In the genomic region with DNA sequence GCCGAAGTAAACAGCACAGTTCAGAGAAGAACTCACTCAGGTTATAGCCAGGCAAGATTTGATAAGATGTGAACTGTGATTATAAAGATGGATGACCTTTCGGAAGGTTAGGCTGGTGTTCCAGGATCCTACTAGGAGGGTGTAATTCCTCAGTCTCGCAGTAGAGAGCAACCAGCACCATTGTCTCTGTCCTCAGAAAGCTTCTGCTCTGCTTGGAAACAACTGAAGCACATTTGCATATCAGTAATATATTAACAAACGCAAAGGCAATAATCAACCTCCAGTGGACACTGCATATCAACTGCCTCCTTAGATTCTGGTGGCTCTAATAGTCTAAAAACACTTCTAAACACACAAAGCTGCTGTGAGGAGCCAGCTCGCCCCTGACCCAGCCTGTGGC, we compare ENCODE assay signal across 17 mouse cellular contexts. TPM values are rescaled to one million over a fixed set of nuclear protein-coding genes. Genes with fewer than 3 reads are reported as not detected.
DNase-seq lines count a peak whose midpoint lies in the region; ATAC-seq and TF ChIP-seq lines count a peak whose summit lies in the region.
"Had no signal": no experiment of that assay in that cellular context is flagged by ENCODE, and none has a peak within 500 bp of the region (broad histone marks: within the 10 kb centered on the region; RNA-seq: fewer than 3 reads in every experiment).

No protein-coding gene starts in this region.

- no peak overlapping the region for H3K4me3 ChIP-seq in kidney, adult 2 months (ENCODE audit: insufficient read depth, low read depth, low read length)
- no peak overlapping the region for H3K4me3 ChIP-seq in intestine, postnatal 0 days (ENCODE audit: low read depth, low read length)
- H3K4me3 ChIP-seq in megakaryocyte, embryonic 14.5 days (replicated peaks): peak overlapping the region; percentile 6
- no peak overlapping the region for H3K4me3 ChIP-seq in forebrain, embryonic 11.5 days (ENCODE audit: low read depth, low read length)
- H3K4me3 ChIP-seq: embryonic facial prominence, embryonic 15.5 days; forebrain, embryonic 12.5 days; limb, embryonic 12.5 days had no signal

- no peaks in the 10 kb centered on the region for H3K9me3 ChIP-seq in intestine, postnatal 0 days (ENCODE audit: control insufficient read depth)
- no peaks in the 10 kb centered on the region for H3K9me3 ChIP-seq in megakaryocyte, embryonic 14.5 days
- no peaks in the 10 kb centered on the region for H3K9me3 ChIP-seq in forebrain, embryonic 11.5 days (ENCODE audit: control insufficient read depth, low read length)
- H3K9me3 ChIP-seq: embryonic facial prominence, embryonic 15.5 days; forebrain, embryonic 12.5 days; G1E; limb, embryonic 12.5 days had no signal

- peak overlapping the region; percentile 32 for H3K27ac ChIP-seq in kidney, adult 2 months (ENCODE audit: insufficient read depth, low read depth, low read length)
- H3K27ac ChIP-seq in intestine, postnatal 0 days (ENCODE audit: low read depth, low read length): peak overlapping the region; percentile 47; the same call in 1 of the 2 replicates
- H3K27ac ChIP-seq in forebrain, embryonic 11.5 days (ENCODE audit: low read depth, low read length): no peak overlapping the region
- H3K27ac ChIP-seq: embryonic facial prominence, embryonic 15.5 days; forebrain, embryonic 12.5 days; limb, embryonic 12.5 days had no signal

- no peak for TF ChIP-seq POLR2A in kidney, adult 2 months (IDR thresholded peaks at IDR 0.05; ENCODE audit: low read depth, low read length)

- H3K4me1 ChIP-seq in kidney, adult 2 months (ENCODE audit: control insufficient read depth, insufficient read depth, low read length): peaks cover 25% of the 10 kb centered on the region
- no peaks in the 10 kb centered on the region for H3K4me1 ChIP-seq in intestine, postnatal 0 days (replicated peaks; ENCODE audit: control insufficient read depth, insufficient read depth, low read length)
- H3K4me1 ChIP-seq in megakaryocyte, embryonic 14.5 days: peaks cover 95% of the 10 kb centered on the region
- no peaks in the 10 kb centered on the region for H3K4me1 ChIP-seq in forebrain, embryonic 11.5 days (replicated peaks; ENCODE audit: control insufficient read depth, insufficient read depth, low read length)
- H3K4me1 ChIP-seq: forebrain, embryonic 12.5 days had no signal

- H3K36me3 ChIP-seq in kidney, adult 2 months (ENCODE audit: control insufficient read depth, insufficient read depth, low read length): no peaks in the 10 kb centered on the region
- no peaks in the 10 kb centered on the region for H3K36me3 ChIP-seq in intestine, postnatal 0 days (ENCODE audit: control insufficient read depth, insufficient read depth)
- H3K36me3 ChIP-seq in megakaryocyte, embryonic 14.5 days (replicated peaks; ENCODE audit: low read length): peaks cover 67% of the 10 kb centered on the region
- no peaks in the 10 kb centered on the region for H3K36me3 ChIP-seq in forebrain, embryonic 11.5 days (ENCODE audit: control insufficient read depth, insufficient read depth, low read length)
- H3K36me3 ChIP-seq: embryonic facial prominence, embryonic 15.5 days; forebrain, embryonic 12.5 days had no signal

- in situ Hi-C loops in Patski (cut with MboI; ENCODE audit: low pct_unique_long_range_greater_than_20kb): no loop called here

- no peak for ATAC-seq in Patski
- peak; percentile 47; the same call in 1 of the 2 replicates for ATAC-seq in intestine, postnatal 0 days
- ATAC-seq in forebrain, embryonic 11.5 days (replicated peaks; ENCODE audit: low FRiP score): no peak

- peak overlapping the region; percentile 37; the same call in 1 of the 2 replicates for H3K4me2 ChIP-seq in intestine, postnatal 0 days (replicated peaks; ENCODE audit: low read depth)
- no peak overlapping the region for H3K4me2 ChIP-seq in forebrain, embryonic 11.5 days (ENCODE audit: low read depth, low read length, severe bottlenecking)
- H3K4me2 ChIP-seq: embryonic facial prominence, embryonic 15.5 days; forebrain, embryonic 12.5 days; heart, embryonic 11.5 days; limb, embryonic 12.5 days had no signal

- TF ChIP-seq CTCF in kidney, adult 2 months (conservative IDR thresholded peaks at IDR 0.05; ENCODE audit: insufficient read depth, insufficient read length, low read depth, low read length): peak; percentile 59
- TF ChIP-seq CTCF in Patski (IDR thresholded peaks at IDR 0.05): peak; percentile 30
- peak; percentile 70 for TF ChIP-seq CTCF in intestine, postnatal 0 days (IDR thresholded peaks at IDR 0.05; ENCODE audit: low read depth)

- CTCF ChIA-PET in Patski (lab: Charles Lee): interaction anchor here (0.8 to 1.0 kb wide), 2 partner anchors 14 to 77 kb away, joined by 3 read pairs; no protein-coding TSS in a partner anchor

- no peak overlapping the region for H3K9ac ChIP-seq in intestine, postnatal 0 days (ENCODE audit: low read depth, low read length)
- no peak overlapping the region for H3K9ac ChIP-seq in forebrain, embryonic 11.5 days (ENCODE audit: low read length)
- H3K9ac ChIP-seq: embryonic facial prominence, embryonic 15.5 days; forebrain, embryonic 12.5 days; limb, embryonic 12.5 days had no signal

- POLR2A ChIA-PET in Patski (lab: Charles Lee): no interaction called here

- H3K27me3 ChIP-seq in kidney, adult 2 months (replicated peaks; ENCODE audit: control insufficient read depth, insufficient read depth, low read length): no peaks in the 10 kb centered on the region
- no peaks in the 10 kb centered on the region for H3K27me3 ChIP-seq in Patski
- H3K27me3 ChIP-seq in intestine, postnatal 0 days (replicated peaks; ENCODE audit: control insufficient read depth, insufficient read depth, low read length): no peaks in the 10 kb centered on the region
- no peaks in the 10 kb centered on the region for H3K27me3 ChIP-seq in megakaryocyte, embryonic 14.5 days (replicated peaks)
- no peaks in the 10 kb centered on the region for H3K27me3 ChIP-seq in forebrain, embryonic 11.5 days (ENCODE audit: control insufficient read depth, insufficient read depth, low read length)
- H3K27me3 ChIP-seq: embryonic facial prominence, embryonic 15.5 days; forebrain, embryonic 12.5 days; limb, embryonic 12.5 days had no signal

- peak; percentile 79 for DNase-seq in kidney, adult 2 months
- DNase-seq in kidney, postnatal 4 days: no peak
- DNase-seq in Patski (ENCODE audit: low read depth, low spot score): no peak
- no peak for DNase-seq in forebrain, embryonic 11.5 days (ENCODE audit: low spot score)
- no peak for DNase-seq in lung, postnatal 10 days
- DNase-seq: cerebellum, postnatal 14 days; embryo, embryonic 11 days; gastrocnemius, postnatal 25 days; heart, postnatal 4 days; thymus, postnatal 14 days had no signal

- 43% methylated on average over 5 of the region's 5 CpGs for WGBS in kidney, adult 2 months
- WGBS in intestine, postnatal 0 days: 40% methylated on average over 5 of the region's 5 CpGs
- WGBS in forebrain, embryonic 11.5 days: 79% methylated on average over 5 of the region's 5 CpGs

RNA-seq across cellular contexts. Expression of a gene that starts 47.8 kb away (rescaled TPM):
- 19.5 and 21.5 TPM in 2 replicates for polyA plus RNA-seq in kidney, adult 2 months (2012; rRNA removed)
- polyA plus RNA-seq in Patski (2021): 0.37 TPM
- 2.1 and 2.9 TPM in 2 replicates for polyA plus RNA-seq in intestine, postnatal 0 days (2015; fragmentation: Nextera tagmentation; extraction: Ambion mirVana)
- 165 and 265 TPM in 2 replicates for polyA plus RNA-seq in megakaryocyte, embryonic 14.5 days (2012; ENCODE audit: insufficient read depth, low replicate concordance)
- 1.4 and 1.5 TPM in 2 replicates for polyA plus RNA-seq in forebrain, embryonic 11.5 days (2014; fragmentation: Nextera tagmentation; extraction: Ambion mirVana)

RNA-seq across cellular contexts. Expression of a gene that starts 48.5 kb away (rescaled TPM):
- polyA plus RNA-seq in kidney, adult 2 months (2012; rRNA removed): 46.4 and 50.8 TPM in 2 replicates
- polyA plus RNA-seq in Patski (2021): 28.2 TPM
- polyA plus RNA-seq in intestine, postnatal 0 days (2015; fragmentation: Nextera tagmentation; extraction: Ambion mirVana): 12.0 and 15.4 TPM in 2 replicates
- polyA plus RNA-seq in megakaryocyte, embryonic 14.5 days (2012; ENCODE audit: insufficient read depth, low replicate concordance): 102 and 296 TPM in 2 replicates
- 31.0 and 33.5 TPM in 2 replicates for polyA plus RNA-seq in forebrain, embryonic 11.5 days (2014; fragmentation: Nextera tagmentation; extraction: Ambion mirVana)
